Mouse (Mus musculus) CH12.LX (cell line): ENCODE results near the gene Zdhhc19.

Source experiments
- CHD2 ChIP-seq: IDR thresholded peaks from 2 replicates; pipeline ENCODE4 v1.6.1; 2011; ENCODE audit warnings: low read length, improper control_type of control experiment
- CTCF ChIP-seq, 2 experiments: IDR thresholded peaks in 1 of 2; conservative IDR thresholded peaks in 1 of 2; 2 replicates each; pipeline ENCODE4 v1.5.1; 2011 to 2012; ENCODE audit warnings: low read depth in 2 of 2, low read length in 2 of 2, improper control_type of control experiment in 1 of 2, inconsistent platforms in 1 of 2, mild to moderate bottlenecking in 1 of 2, moderate library complexity in 1 of 2
- EP300 ChIP-seq: IDR thresholded peaks from 2 replicates; pipeline ENCODE4 v1.6.1; 2011; ENCODE audit warnings: low read length, improper control_type of control experiment
- ETS1 ChIP-seq: conservative IDR thresholded peaks from 2 replicates; pipeline ENCODE4 v1.6.1; 2012; ENCODE audit warnings: low read depth, mild to moderate bottlenecking, inconsistent platforms, low read length, improper control_type of control experiment, moderate library complexity
- HCFC1 ChIP-seq: IDR thresholded peaks from 2 replicates; pipeline ENCODE4 v1.6.1; 2012; ENCODE audit warnings: low read depth, mild to moderate bottlenecking, inconsistent platforms, low read length, improper control_type of control experiment
- KAT2A ChIP-seq: IDR thresholded peaks from 2 replicates; pipeline ENCODE4 v1.6.1; 2012; ENCODE audit warnings: low read length, improper control_type of control experiment, inconsistent platforms; ENCODE audit not compliant: insufficient replicate concordance
- MEF2A ChIP-seq: IDR thresholded peaks from 2 replicates; pipeline ENCODE4 v1.6.1; 2014; ENCODE audit warnings: low read depth, mild to moderate bottlenecking, inconsistent platforms, low read length, improper control_type of control experiment, borderline replicate concordance
- MYC ChIP-seq: IDR thresholded peaks from 2 replicates; pipeline ENCODE4 v1.6.1; 2011; ENCODE audit warnings: low read depth, mild to moderate bottlenecking, improper control_type of control experiment, low read length
- POLR2A ChIP-seq: IDR thresholded peaks from 2 replicates; pipeline ENCODE4 v1.6.1; 2011; ENCODE audit warnings: low read depth, mild to moderate bottlenecking, improper control_type of control experiment, low read length
- SIN3A ChIP-seq: IDR thresholded peaks from 2 replicates; pipeline ENCODE4 v1.6.1; 2012; ENCODE audit warnings: low read length, improper control_type of control experiment, inconsistent platforms
- SMC3 ChIP-seq: IDR thresholded peaks from 2 replicates; pipeline ENCODE4 v1.6.1; 2011; ENCODE audit warnings: low read depth, low read length, improper control_type of control experiment
- USF2 ChIP-seq: conservative IDR thresholded peaks from 2 replicates; pipeline ENCODE4 v1.6.1; 2011; ENCODE audit warnings: low read depth, low read length, improper control_type of control experiment
- ZKSCAN1 ChIP-seq: IDR thresholded peaks from 2 replicates; pipeline ENCODE4 v1.6.1; 2012; ENCODE audit warnings: low read depth, inconsistent platforms, low read length, improper control_type of control experiment, borderline replicate concordance
- ZNF384 ChIP-seq: IDR thresholded peaks from 2 replicates; pipeline ENCODE4 v1.6.1; 2012; ENCODE audit warnings: low read depth, low read length, improper control_type of control experiment, inconsistent platforms

DNA sequence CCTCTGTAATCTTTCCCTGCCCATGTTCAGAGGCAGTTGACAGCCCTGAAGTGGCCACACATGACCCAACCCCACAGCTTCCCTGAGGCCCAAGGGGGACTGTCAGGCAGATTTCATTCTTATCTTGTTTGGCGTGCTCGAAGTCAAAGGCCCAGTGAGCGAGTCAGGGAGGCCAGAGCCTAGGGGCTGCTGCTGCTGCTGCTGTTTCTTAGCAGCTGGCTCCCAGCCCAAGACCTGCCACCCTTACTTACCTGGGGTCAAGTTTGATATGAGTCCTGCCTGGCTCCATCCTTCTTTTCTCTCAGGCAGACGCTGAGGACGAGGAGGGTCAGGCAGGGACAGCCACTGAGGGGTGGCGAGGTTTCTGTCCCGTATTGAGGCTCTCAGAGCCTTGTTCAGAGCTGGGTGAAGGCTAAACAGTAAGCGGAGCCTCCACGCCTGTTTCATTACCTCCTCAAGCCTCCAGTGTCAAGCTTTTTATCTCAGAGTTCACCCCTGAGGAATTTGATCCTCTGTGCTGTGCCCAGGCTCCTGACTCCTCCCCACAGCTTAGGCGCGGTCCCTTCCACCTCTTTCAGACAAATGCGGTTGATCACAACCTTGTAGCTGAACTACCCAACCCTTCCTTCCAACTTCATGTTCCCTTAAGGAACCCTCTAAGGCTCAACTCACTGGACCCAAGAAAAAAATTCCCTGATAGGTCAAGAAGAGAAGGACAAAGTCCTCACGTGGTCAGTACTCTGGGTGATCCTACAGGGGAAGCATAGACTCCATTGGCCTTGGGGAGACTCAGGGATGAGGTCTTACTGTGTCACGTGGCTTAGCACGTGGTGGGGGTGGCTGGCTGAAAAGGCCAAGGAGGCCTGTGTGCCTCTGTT is 8.6 kb upstream of the Zdhhc19 start, which contains the start of gene Slc51a:
- no peak for TF ChIP-seq POLR2A
- TF ChIP-seq HCFC1: no peak
- TF ChIP-seq CTCF (conservative IDR thresholded peaks at IDR 0.05 in 1 of 2, IDR thresholded peaks at IDR 0.05 in 1 of 2; ENCODE audit: low read depth in 2 of 2, low read length in 2 of 2): no peak
- no peak for TF ChIP-seq ZNF384
- no peak for TF ChIP-seq EP300
- no peak for TF ChIP-seq MEF2A
- TF ChIP-seq CHD2: no peak
- no peak for TF ChIP-seq ETS1
- no peak for TF ChIP-seq ZKSCAN1
- TF ChIP-seq KAT2A: no peak
- TF ChIP-seq SIN3A: no peak
- TF ChIP-seq MYC: no peak
- no peak for TF ChIP-seq SMC3
- no peak for TF ChIP-seq USF2
